Mouse (Mus musculus): ENCODE measurements around the gene Arrdc5.

- TF ChIP-seq CTCF (IDR thresholded peaks at IDR 0.05; ENCODE audit: low read depth) (no peak), EP300 (IDR thresholded peaks at IDR 0.05; ENCODE audit: low read depth) (no peak)
Observed at GRCm38 (mm10) chr17:56278340-56278739, 21.7 kb downstream of the Arrdc5 start.
